8 mouse cellular contexts compared by ENCODE assay signal in the genomic region with DNA sequence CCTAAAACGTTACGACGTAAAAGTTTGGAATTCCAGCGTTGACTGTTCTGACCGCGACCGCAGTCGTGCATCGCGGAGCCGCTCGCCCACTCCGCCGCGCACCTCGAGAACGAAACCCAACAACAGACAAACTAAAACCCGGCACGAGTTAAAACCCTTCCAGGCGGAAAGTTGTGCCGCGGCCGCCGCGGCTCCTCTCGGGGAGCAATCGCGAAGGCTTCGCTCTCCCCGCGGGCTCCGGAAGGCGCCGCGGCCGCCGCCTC.
DNase-seq lines count a peak whose midpoint lies in the region; ATAC-seq lines count a peak whose summit lies in the region.

No protein-coding gene starts in this region.

- peak overlapping the region; percentile 90 for H3K4me2 ChIP-seq in forebrain, embryonic 13.5 days

- H3K36me3 ChIP-seq in forebrain, embryonic 13.5 days (ENCODE audit: poor library complexity, severe bottlenecking), result peaks cover 17% of the 10 kb centered on the region

- peak; percentile 39 for DNase-seq in right cerebral cortex, postnatal 14 days
- no peak for DNase-seq in right cerebral cortex, postnatal 25 days
- DNase-seq in kidney, postnatal 25 days, result peak; percentile 34 to 53
- DNase-seq in yolk sac, embryonic 10.5 days (ENCODE audit: low spot score), result no peak
- no peak for DNase-seq in adrenal gland, postnatal 4 days (ENCODE audit: low spot score in 2 of 2)

- H3K4me1 ChIP-seq in forebrain, embryonic 13.5 days, result peaks cover 32% of the 10 kb centered on the region

- peak overlapping the region; percentile 87 for H3K4me3 ChIP-seq in forebrain, embryonic 13.5 days

- ATAC-seq in activated CD4-positive, CD25-positive, alpha-beta regulatory T cell, adult 4 months, result peak; percentile 36
- peak; percentile 3; the same call in 1 of the 2 replicates for ATAC-seq in forebrain, embryonic 13.5 days
- ATAC-seq in megakaryocyte, adult 5-6 weeks (ENCODE audit: poor library complexity, severe bottlenecking), result peak; percentile 6

- peak overlapping the region; percentile 98 for H3K9ac ChIP-seq in forebrain, embryonic 13.5 days

- H3K27me3 ChIP-seq in forebrain, embryonic 13.5 days, result no peaks in the 10 kb centered on the region

- H3K27ac ChIP-seq in forebrain, embryonic 13.5 days, result peak overlapping the region; percentile 100

- no peaks in the 10 kb centered on the region for H3K9me3 ChIP-seq in forebrain, embryonic 13.5 days (replicated peaks)

- under 1% methylated on average over 36 of the region's 37 CpGs for WGBS in forebrain, embryonic 13.5 days

Comparison
In these comparisons a context has a peak if more than half of its experiments do, and no peak if none do; other contexts are left out.
1. DNase-seq: peak in right cerebral cortex, postnatal 14 days (single experiment) and kidney, postnatal 25 days (2 of 2); none in right cerebral cortex, postnatal 25 days (single experiment), yolk sac, embryonic 10.5 days (single experiment) and adrenal gland, postnatal 4 days (0 of 2).
2. Peak in every context shown above with its lines, with median percentiles within 50 percentile points of each other: ATAC-seq.